Mouse (Mus musculus): ENCODE measurements around the gene Tsx. TPM values are rescaled to one million over a fixed set of nuclear protein-coding genes. Genes with fewer than 3 reads are reported as not detected.

Tsx gene
- total and polyA plus RNA-seq, 3 experiments: not detected

DNA sequence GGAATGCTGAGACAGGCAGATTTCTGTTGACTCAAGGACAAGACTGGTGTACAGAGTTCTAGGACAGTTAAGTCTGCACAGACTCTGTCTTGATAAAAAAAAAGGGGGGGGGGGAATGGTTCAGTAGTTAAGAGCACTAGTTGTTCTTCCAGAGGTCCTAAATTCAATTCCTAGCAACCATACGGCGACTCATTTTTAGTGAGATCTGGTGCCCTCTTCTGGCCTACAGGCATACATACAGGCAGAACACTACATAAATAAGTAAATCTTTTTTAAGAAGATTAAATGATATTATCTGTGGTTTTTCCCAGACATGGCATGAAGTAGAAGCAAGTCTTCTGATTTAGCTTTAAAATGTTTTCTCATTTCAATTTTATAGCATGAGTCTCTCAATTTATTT is 42.6 kb upstream of the Tsx start:
- Histone ChIP-seq H3K27me3 (replicated peaks) (no peaks in the 10 kb centered on the region), H3K4me2 (ENCODE audit: insufficient read depth, low read depth, poor library complexity, severe bottlenecking) (no peak overlapping the region), H3K27ac (ENCODE audit: insufficient read depth, low read depth) (no peak overlapping the region), H3K4me1 (ENCODE audit: control insufficient read depth in 1 of 2, insufficient read depth in 2 of 2) (no peaks in the 10 kb centered on the region), H3K9ac (ENCODE audit: insufficient read depth, low read depth) (no peak overlapping the region), H3K4me3 (replicated peaks in 1 of 3; ENCODE audit: low read depth in 2 of 3, low read length in 2 of 3, poor library complexity in 1 of 3) (no peak overlapping the region), H3K36me3 (replicated peaks in 1 of 2; ENCODE audit: control insufficient read depth in 1 of 2, insufficient read depth in 1 of 2, low read length in 1 of 2) (no peaks in the 10 kb centered on the region), H3K79me2 (replicated peaks; ENCODE audit: control insufficient read depth, extremely low read depth, insufficient read depth, poor library complexity, severe bottlenecking) (no peaks in the 10 kb centered on the region), H3K9me3 (replicated peaks; ENCODE audit: low read length) (no peaks in the 10 kb centered on the region)
- TF ChIP-seq RCOR1 (conservative IDR thresholded peaks at IDR 0.05; ENCODE audit: low read depth, low read length) (no peak), CTCF (conservative IDR thresholded peaks at IDR 0.05 in 1 of 2, IDR thresholded peaks at IDR 0.05 in 1 of 2; ENCODE audit: low read depth in 2 of 2, low read length in 2 of 2) (peak in 1 of 2 experiments; percentile 48; a peak in 2 of 4 replicates), RAD21 (IDR thresholded peaks at IDR 0.05; ENCODE audit: low read depth, low read length) (peak; percentile 39), CHD1 (IDR thresholded peaks at IDR 0.05; ENCODE audit: low read depth, low read length) (no peak), CHD2 (IDR thresholded peaks at IDR 0.05; ENCODE audit: low read length) (no peak), ZC3H11A (IDR thresholded peaks at IDR 0.05; ENCODE audit: low read depth, low read length) (no peak), MEF2A (IDR thresholded peaks at IDR 0.05; ENCODE audit: borderline replicate concordance, low read depth, low read length) (no peak), ZMIZ1 (IDR thresholded peaks at IDR 0.05; ENCODE audit: low read depth, low read length) (no peak), MXI1 (IDR thresholded peaks at IDR 0.05; ENCODE audit: low read depth, low read length) (no peak), NRF1 (IDR thresholded peaks at IDR 0.05; ENCODE audit: low read depth, low read length) (no peak), USF1 (IDR thresholded peaks at IDR 0.05; ENCODE audit: low read depth, low read length) (no peak), SMC3 (IDR thresholded peaks at IDR 0.05; ENCODE audit: low read depth, low read length) (peak; percentile 39), NELFE (IDR thresholded peaks at IDR 0.05; ENCODE audit: low read depth, low read length) (no peak), JUN (IDR thresholded peaks at IDR 0.05; ENCODE audit: insufficient read depth, low read depth, low read length) (no peak), KAT2A (IDR thresholded peaks at IDR 0.05; ENCODE audit: insufficient replicate concordance, low read length) (no peak), MAZ (IDR thresholded peaks at IDR 0.05; ENCODE audit: low read depth, low read length) (no peak), EP300 (IDR thresholded peaks at IDR 0.05; ENCODE audit: low read length) (no peak)
- dilution Hi-C loops (cut with MboI; ENCODE audit: extremely low pct_ligation_motif_present, extremely low pct_unique_long_range_greater_than_20kb, low sequenced_read_pairs) (no loop called here), in situ Hi-C loops (cut with MboI; ENCODE audit: low pct_ligation_motif_present, low pct_unique_long_range_greater_than_20kb, low sequenced_read_pairs) (loop anchor here (5.0 kb wide), 1 partner anchor 109 kb away; no protein-coding TSS in a partner anchor)
- DNase-seq (ENCODE audit: extremely low read depth): peak; percentile 40

DNA sequence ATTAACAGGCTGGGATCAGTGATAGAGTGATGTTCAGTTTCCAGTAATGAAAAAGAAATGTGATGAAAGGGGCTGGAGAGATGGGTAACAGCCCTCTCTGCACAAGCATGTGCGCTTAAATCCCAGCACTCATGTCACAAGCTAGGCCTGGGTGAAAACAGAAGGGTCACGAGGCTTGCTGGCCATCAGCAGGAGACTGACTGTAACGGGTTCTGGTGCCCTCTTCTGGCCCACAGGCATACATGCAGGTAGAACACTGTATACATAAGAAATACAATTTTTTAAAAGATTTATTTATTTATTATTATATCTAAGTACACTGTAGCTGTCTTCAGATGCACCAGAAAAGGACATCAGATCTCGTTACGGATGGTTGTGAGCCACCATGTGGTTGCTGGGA is 40.0 kb upstream of the Tsx start:
- no peaks in the 10 kb centered on the region for H3K79me2 ChIP-seq (replicated peaks; ENCODE audit: control insufficient read depth, extremely low read depth, insufficient read depth, poor library complexity, severe bottlenecking)
- dilution Hi-C loops (cut with MboI; ENCODE audit: extremely low pct_ligation_motif_present, extremely low pct_unique_long_range_greater_than_20kb, low sequenced_read_pairs): no loop called here
- DNase-seq (ENCODE audit: extremely low read depth): peak; percentile 23

More for the DNA sequence above, 40.0 kb upstream of the Tsx start:
- H3K9me3 ChIP-seq (replicated peaks; ENCODE audit: low read length): no peaks in the 10 kb centered on the region
- no peaks in the 10 kb centered on the region for H3K27me3 ChIP-seq (replicated peaks)
- H3K4me1 ChIP-seq (ENCODE audit: control insufficient read depth in 1 of 2, insufficient read depth in 2 of 2): no peaks in the 10 kb centered on the region
- H3K36me3 ChIP-seq (replicated peaks in 1 of 2; ENCODE audit: control insufficient read depth in 1 of 2, insufficient read depth in 1 of 2, low read length in 1 of 2): no peaks in the 10 kb centered on the region
- no peak overlapping the region for H3K9ac ChIP-seq (ENCODE audit: insufficient read depth, low read depth)
- no peak overlapping the region for H3K4me2 ChIP-seq (ENCODE audit: insufficient read depth, low read depth, poor library complexity, severe bottlenecking)
- TF ChIP-seq TBP (conservative IDR thresholded peaks at IDR 0.05; ENCODE audit: low read depth, low read length) (no peak), GABPA (IDR thresholded peaks at IDR 0.05; ENCODE audit: insufficient replicate concordance, low read depth, low read length) (no peak), CTCF (conservative IDR thresholded peaks at IDR 0.05 in 1 of 2, IDR thresholded peaks at IDR 0.05 in 1 of 2; ENCODE audit: low read depth in 2 of 2, low read length in 2 of 2) (peak in 1 of 2 experiments; percentile 62; a peak in 2 of 4 replicates), RAD21 (IDR thresholded peaks at IDR 0.05; ENCODE audit: low read depth, low read length) (peak; percentile 34), ZC3H11A (IDR thresholded peaks at IDR 0.05; ENCODE audit: low read depth, low read length) (no peak), MYC (IDR thresholded peaks at IDR 0.05; ENCODE audit: low read depth, low read length) (no peak), SMC3 (IDR thresholded peaks at IDR 0.05; ENCODE audit: low read depth, low read length) (peak; percentile 50), RCOR1 (conservative IDR thresholded peaks at IDR 0.05; ENCODE audit: low read depth, low read length) (no peak), E2F4 (IDR thresholded peaks at IDR 0.05; ENCODE audit: insufficient replicate concordance, low read depth, low read length) (no peak), BHLHE40 (IDR thresholded peaks at IDR 0.05; ENCODE audit: low read depth, low read length) (peak; percentile 55), TCF12 (IDR thresholded peaks at IDR 0.05; ENCODE audit: low read depth, low read length) (no peak)
- H3K27ac ChIP-seq (ENCODE audit: insufficient read depth, low read depth): no peak overlapping the region
- H3K4me3 ChIP-seq (replicated peaks in 1 of 3; ENCODE audit: low read depth in 2 of 3, low read length in 2 of 3, poor library complexity in 1 of 3): no peak overlapping the region
- in situ Hi-C loops (cut with MboI; ENCODE audit: low pct_ligation_motif_present, low pct_unique_long_range_greater_than_20kb, low sequenced_read_pairs): loop anchor here (5.0 kb wide), 1 partner anchor 112 kb away; no protein-coding TSS in a partner anchor
